Mouse (Mus musculus) heart, adult 2 months (tissue): ENCODE data around the gene Arhgef18.

Experiments
- CTCF ChIP-seq: fragments of 200-600 bp; IDR thresholded peaks from 2 replicates; pipeline ENCODE4 v1.8.1; 2022; ENCODE audit warnings: antibody characterized with exemption, mild to moderate bottlenecking, moderate library complexity
- EP300 ChIP-seq: fragments of 200-500 bp; IDR thresholded peaks from 2 replicates; pipeline ENCODE4 v1.6.1; 2011; ENCODE audit warnings: low read depth, low read length, control low read depth; ENCODE audit not compliant: insufficient read depth
- POLR2A ChIP-seq: fragments of 200-500 bp; IDR thresholded peaks from 2 replicates; pipeline ENCODE4 v1.6.1; 2011; ENCODE audit warnings: mild to moderate bottlenecking, low read depth, low read length, control low read depth; ENCODE audit not compliant: insufficient read depth

DNA sequence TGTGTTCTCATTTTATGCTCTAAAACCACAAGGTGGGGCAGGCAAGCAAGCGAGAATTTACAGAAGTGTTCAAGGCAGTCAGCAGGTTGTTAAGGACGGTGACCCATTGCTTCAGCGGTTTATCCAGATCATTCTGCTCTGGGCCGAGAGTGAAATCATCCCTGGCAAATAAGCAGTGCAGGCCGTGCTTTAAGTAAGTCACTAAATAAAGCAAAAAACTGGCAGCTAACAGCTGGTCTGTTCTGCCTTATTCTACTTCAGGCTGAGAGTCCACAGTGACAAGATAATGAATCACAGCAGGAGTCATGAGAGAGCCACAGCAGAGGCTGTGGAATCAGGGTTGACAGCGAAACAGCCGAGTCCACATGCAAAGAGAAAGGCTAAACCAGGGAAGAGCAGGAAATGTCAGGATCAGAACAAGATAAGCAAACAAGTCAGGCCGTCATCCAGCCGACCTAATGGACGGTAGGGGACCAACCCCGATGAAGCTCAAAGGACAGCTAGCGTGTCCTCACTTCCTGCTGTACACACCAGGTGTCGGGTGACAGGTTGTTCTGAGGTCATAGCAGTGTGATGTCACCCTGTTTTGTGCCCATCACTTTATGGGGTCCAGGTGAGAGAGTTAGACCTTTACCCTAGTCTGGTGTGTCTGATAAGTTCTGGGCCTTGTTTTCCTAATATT, 44.5 kb upstream of the Arhgef18 start:
- TF ChIP-seq POLR2A (no peak), EP300 (no peak), CTCF (no peak)
